Mouse (Mus musculus): ENCODE results near the gene Serpinb6a.

The Serpinb6a gene

GRCm38 (mm10) chr13:34002058-34003006, at the start of gene Serpinb6a, which contains the start of gene Ripk1:
TSS of gene Serpinb6a (minus strand) at chr13:34002794.
TSS of gene Ripk1 (plus strand) at chr13:34002363.
- DNase-seq (ENCODE audit: low read depth, low spot score) = peak; percentile 94

GRCm38 (mm10) chr13:34051692-34052091, 49.1 kb upstream of the Serpinb6a start:
- peak; percentile 71 for DNase-seq (ENCODE audit: low read depth, low spot score)

- DNase-seq (ENCODE audit: low read depth, low spot score) = no peak
Measured at GRCm38 (mm10) chr13:34050479-34050878, 47.9 kb upstream of the Serpinb6a start.

GRCm38 (mm10) chr13:34047526-34047925, 44.9 kb upstream of the Serpinb6a start:
- DNase-seq (ENCODE audit: low read depth, low spot score) = no peak

GRCm38 (mm10) chr13:34046421-34047012, 43.9 kb upstream of the Serpinb6a start:
- peak; percentile 84 for DNase-seq (ENCODE audit: low read depth, low spot score)

GRCm38 (mm10) chr13:34045511-34046249, 43.1 kb upstream of the Serpinb6a start:
- DNase-seq (ENCODE audit: low read depth, low spot score) = no peak

- DNase-seq (ENCODE audit: low read depth, low spot score) = no peak
Measured at GRCm38 (mm10) chr13:34043716-34044393, 41.3 kb upstream of the Serpinb6a start.

GRCm38 (mm10) chr13:34040091-34040490, 37.5 kb upstream of the Serpinb6a start:
- no peak for DNase-seq (ENCODE audit: low read depth, low spot score)

GRCm38 (mm10) chr13:34038901-34039341, 36.3 kb upstream of the Serpinb6a start:
- DNase-seq (ENCODE audit: low read depth, low spot score) = no peak

- DNase-seq (ENCODE audit: low read depth, low spot score) = peak; percentile 51
Measured at GRCm38 (mm10) chr13:34038056-34038432, 35.5 kb upstream of the Serpinb6a start.

GRCm38 (mm10) chr13:34037172-34038055, 34.8 kb upstream of the Serpinb6a start, which contains the start of gene Bphl:
TSS of gene Bphl (plus strand) at chr13:34037597.
- peak; percentile 94 for DNase-seq (ENCODE audit: low read depth, low spot score)

- no peak for DNase-seq (ENCODE audit: low read depth, low spot score)
Measured at GRCm38 (mm10) chr13:34036726-34037125, 34.1 kb upstream of the Serpinb6a start.

- DNase-seq (ENCODE audit: low read depth, low spot score) = no peak
Measured at GRCm38 (mm10) chr13:34035424-34035823, 32.8 kb upstream of the Serpinb6a start.

- no peak for DNase-seq (ENCODE audit: low read depth, low spot score)
Measured at GRCm38 (mm10) chr13:34032041-34032440, 29.4 kb upstream of the Serpinb6a start.

- DNase-seq (ENCODE audit: low read depth, low spot score) = no peak
Measured at GRCm38 (mm10) chr13:34021998-34022397, 19.4 kb upstream of the Serpinb6a start.

- no peak for DNase-seq (ENCODE audit: low read depth, low spot score)
Measured at GRCm38 (mm10) chr13:34018521-34018920, 15.9 kb upstream of the Serpinb6a start.

- no peak for DNase-seq (ENCODE audit: low read depth, low spot score)
Measured at GRCm38 (mm10) chr13:34016927-34017569, 14.5 kb upstream of the Serpinb6a start.

- no peak for DNase-seq (ENCODE audit: low read depth, low spot score)
Measured at GRCm38 (mm10) chr13:34007234-34007633, 4.6 kb upstream of the Serpinb6a start.

- DNase-seq (ENCODE audit: low read depth, low spot score) = no peak
Measured at GRCm38 (mm10) chr13:34003058-34003457, 464 bp upstream of the Serpinb6a start.

GRCm38 (mm10) chr13:33995197-33995596, 7.4 kb downstream of the Serpinb6a start:
- DNase-seq (ENCODE audit: low read depth, low spot score) = peak; percentile 72
